Comparison of ENCODE assay signal across 19 mouse cellular contexts in genomic region chr10:40330262-40330661, GRCm38 (mm10). TPM values are rescaled to one million over a fixed set of nuclear protein-coding genes. Genes with fewer than 3 reads are reported as not detected.
DNase-seq lines count a peak whose midpoint lies in the region; ATAC-seq and TF ChIP-seq lines count a peak whose summit lies in the region.
"Had no signal": no experiment of that assay in that cellular context is flagged by ENCODE, and none has a peak within 500 bp of the region (broad histone marks: within the 10 kb centered on the region; RNA-seq: fewer than 3 reads in every experiment).

No protein-coding gene starts in this region.

- TF ChIP-seq RAD21 in MEL (IDR thresholded peaks at IDR 0.05; ENCODE audit: low read depth, low read length), result peak; percentile 26

- no peak for TF ChIP-seq EP300 in heart, adult 2 months (IDR thresholded peaks at IDR 0.05; ENCODE audit: insufficient read depth, low read depth, low read length)
- no peak for TF ChIP-seq EP300 in MEL (IDR thresholded peaks at IDR 0.05; ENCODE audit: low read depth in 1 of 2, low read length in 2 of 2)
- no peak for TF ChIP-seq EP300 in stomach, postnatal 0 days (optimal IDR thresholded peaks at IDR 0.05)

- H3K9me3 ChIP-seq in lung, embryonic 14.5 days (ENCODE audit: low read depth, low read length), result no peaks in the 10 kb centered on the region
- no peaks in the 10 kb centered on the region for H3K9me3 ChIP-seq in MEL (replicated peaks; ENCODE audit: insufficient read depth, low read length)
- no peaks in the 10 kb centered on the region for H3K9me3 ChIP-seq in stomach, postnatal 0 days (ENCODE audit: control insufficient read depth, low read length)
- H3K9me3 ChIP-seq: limb, embryonic 10.5 days; lung, embryonic 15.5 days had no signal

- H3K4me1 ChIP-seq in heart, adult 2 months (ENCODE audit: control insufficient read depth, insufficient read depth, low read length), result peaks cover 7% of the 10 kb centered on the region
- H3K4me1 ChIP-seq in lung, embryonic 14.5 days (ENCODE audit: insufficient read depth), result no peaks in the 10 kb centered on the region
- H3K4me1 ChIP-seq in MEL (ENCODE audit: control insufficient read depth in 1 of 2, insufficient read depth in 2 of 2, low read length in 2 of 2), result peaks cover 9 to 14% of the 10 kb centered on the region in 2 experiments
- H3K4me1 ChIP-seq in stomach, postnatal 0 days (replicated peaks; ENCODE audit: control insufficient read depth, insufficient read depth), result no peaks in the 10 kb centered on the region
- H3K4me1 ChIP-seq: limb, embryonic 10.5 days; lung, embryonic 15.5 days; midbrain, embryonic 10.5 days had no signal

- no peaks in the 10 kb centered on the region for H3K36me3 ChIP-seq in heart, adult 2 months (ENCODE audit: control insufficient read depth, insufficient read depth, low read length)
- no peaks in the 10 kb centered on the region for H3K36me3 ChIP-seq in lung, embryonic 14.5 days (ENCODE audit: insufficient read depth)
- H3K36me3 ChIP-seq in MEL (ENCODE audit: control insufficient read depth in 1 of 2, insufficient read depth in 2 of 2, low read length in 2 of 2), result peaks cover 0 to 11% of the 10 kb centered on the region in 2 experiments; a peak in 2 of 4 replicates
- no peaks in the 10 kb centered on the region for H3K36me3 ChIP-seq in stomach, postnatal 0 days (ENCODE audit: control insufficient read depth, insufficient read depth, low read length)
- H3K36me3 ChIP-seq: heart, embryonic 13.5 days; limb, embryonic 10.5 days; lung, embryonic 15.5 days; midbrain, embryonic 10.5 days had no signal

- no peak overlapping the region for H3K27ac ChIP-seq in heart, adult 2 months
- H3K27ac ChIP-seq in lung, embryonic 14.5 days (ENCODE audit: low read depth), result no peak overlapping the region
- H3K27ac ChIP-seq in MEL (ENCODE audit: control insufficient read depth, low read depth, low read length), result no peak overlapping the region
- no peak overlapping the region for H3K27ac ChIP-seq in stomach, postnatal 0 days (replicated peaks)
- H3K27ac ChIP-seq: heart, embryonic 13.5 days; limb, embryonic 10.5 days; lung, embryonic 15.5 days; midbrain, embryonic 10.5 days had no signal

- no peak for ATAC-seq in lung, embryonic 14.5 days (ENCODE audit: insufficient read depth)
- no peak for ATAC-seq in stomach, postnatal 0 days (ENCODE audit: low FRiP score, low TSS enrichment)
- ATAC-seq: forebrain, postnatal 0 days had no signal

- 82% methylated on average over 1 of the region's 1 CpGs for WGBS in heart, adult 2 months
- WGBS in lung, embryonic 14.5 days, result 84% methylated on average over 1 of the region's 1 CpGs
- WGBS in stomach, postnatal 0 days, result 84% methylated on average over 1 of the region's 1 CpGs

- TF ChIP-seq POLR2A in heart, adult 2 months (IDR thresholded peaks at IDR 0.05; ENCODE audit: insufficient read depth, low read depth, low read length), result no peak
- no peak for TF ChIP-seq POLR2A in MEL (IDR thresholded peaks at IDR 0.05; ENCODE audit: control insufficient read depth in 1 of 2, insufficient read depth in 1 of 2, low read depth in 1 of 2, low read length in 2 of 2, poor library complexity in 1 of 2)

- no peak for DNase-seq in heart, adult 2 months
- no peak for DNase-seq in heart, adult 9 months (ENCODE audit: low spot score in 2 of 2)
- no peak for DNase-seq in lung, embryonic 14.5 days
- DNase-seq in lung, postnatal 25 days (ENCODE audit: low spot score), result no peak
- DNase-seq in MEL (ENCODE audit: low read depth, low spot score), result peak; percentile 31
- DNase-seq in stomach, postnatal 0 days (ENCODE audit: low spot score), result no peak
- no peak for DNase-seq in frontal cortex, adult 2 months (ENCODE audit: extremely low spot score in 1 of 2, low spot score in 1 of 2)
- DNase-seq: adrenal gland, adult 8-10 months; cerebellum, adult 18-20 months; cerebellum, postnatal 14 days; forebrain, postnatal 0 days; heart, postnatal 14 days; kidney, adult 2 months; kidney, postnatal 10 days; thymus, postnatal 14 days had no signal

- no peak overlapping the region for H3K9ac ChIP-seq in heart, adult 2 months (ENCODE audit: low read depth, low read length)
- H3K9ac ChIP-seq in lung, embryonic 14.5 days, result no peak overlapping the region
- no peak overlapping the region for H3K9ac ChIP-seq in MEL (ENCODE audit: control insufficient read depth, low read depth, low read length, poor library complexity, severe bottlenecking)
- no peak overlapping the region for H3K9ac ChIP-seq in stomach, postnatal 0 days (ENCODE audit: low read length)
- H3K9ac ChIP-seq: forebrain, postnatal 0 days; heart, embryonic 13.5 days; lung, embryonic 15.5 days had no signal

- H3K27me3 ChIP-seq in heart, adult 2 months (ENCODE audit: control insufficient read depth, insufficient read depth, low read length), result no peaks in the 10 kb centered on the region
- no peaks in the 10 kb centered on the region for H3K27me3 ChIP-seq in lung, embryonic 14.5 days (ENCODE audit: insufficient read depth, low read length)
- H3K27me3 ChIP-seq in MEL (ENCODE audit: control insufficient read depth in 1 of 2, insufficient read depth in 2 of 2, low read length in 2 of 2), result no peaks in the 10 kb centered on the region
- H3K27me3 ChIP-seq in stomach, postnatal 0 days (ENCODE audit: control insufficient read depth, insufficient read depth, low read length), result no peaks in the 10 kb centered on the region
- H3K27me3 ChIP-seq: heart, embryonic 13.5 days; lung, embryonic 15.5 days had no signal

- intact Hi-C loops in heart, adult 2 months (cut with DNase I), result no loop called here

- TF ChIP-seq CTCF in heart, adult 2 months (IDR thresholded peaks at IDR 0.05), result peak; percentile 32
- 0 out of 2 replicates have a peak, but pooled peaks have one; percentile 2 for TF ChIP-seq CTCF in lung, embryonic 14.5 days (IDR thresholded peaks at IDR 0.05; ENCODE audit: low read depth)
- peak; percentile 31 to 38 (median 32); a peak in 4 of 6 replicates for TF ChIP-seq CTCF in MEL (IDR thresholded peaks at IDR 0.05 in 2 of 3, conservative IDR thresholded peaks at IDR 0.05 in 1 of 3; ENCODE audit: control insufficient read depth in 1 of 3, insufficient read depth in 1 of 3, low read depth in 2 of 3, low read length in 3 of 3, poor library complexity in 1 of 3, severe bottlenecking in 1 of 3)
- peak; percentile 42 for TF ChIP-seq CTCF in stomach, postnatal 0 days (IDR thresholded peaks at IDR 0.05; ENCODE audit: low read depth)

- H3K4me2 ChIP-seq in lung, embryonic 14.5 days, result no peak overlapping the region
- H3K4me2 ChIP-seq in stomach, postnatal 0 days (replicated peaks; ENCODE audit: low read depth), result no peak overlapping the region
- H3K4me2 ChIP-seq: heart, embryonic 13.5 days; lung, embryonic 15.5 days had no signal

- H3K4me3 ChIP-seq in heart, adult 2 months, result no peak overlapping the region
- no peak overlapping the region for H3K4me3 ChIP-seq in lung, embryonic 14.5 days (ENCODE audit: low read depth, low read length)
- no peak overlapping the region for H3K4me3 ChIP-seq in MEL (ENCODE audit: control insufficient read depth in 1 of 2, insufficient read depth in 1 of 2, low read depth in 2 of 2, low read length in 2 of 2)
- H3K4me3 ChIP-seq in stomach, postnatal 0 days (ENCODE audit: low read depth, low read length), result no peak overlapping the region
- H3K4me3 ChIP-seq: heart, embryonic 13.5 days; limb, embryonic 10.5 days; lung, embryonic 15.5 days; midbrain, embryonic 10.5 days had no signal

- no peaks in the 10 kb centered on the region for H3K79me2 ChIP-seq in heart, adult 2 months (replicated peaks; ENCODE audit: control insufficient read depth, insufficient read depth, low read length)
- no peaks in the 10 kb centered on the region for H3K79me2 ChIP-seq in MEL (ENCODE audit: control insufficient read depth, insufficient read depth, low read length, poor library complexity)

TF ChIP-seq in MEL, 35 proteins besides CTCF, POLR2A, EP300 and RAD21 (continues in another document):
- no peak for TF ChIP-seq ZC3H11A (IDR thresholded peaks at IDR 0.05; ENCODE audit: low read depth, low read length)
- TF ChIP-seq RCOR1 (IDR thresholded peaks at IDR 0.05; ENCODE audit: low read depth, low read length), result no peak
- TF ChIP-seq NRF1 (IDR thresholded peaks at IDR 0.05; ENCODE audit: insufficient read depth, low read depth, low read length, poor library complexity, severe bottlenecking), result no peak
- TF ChIP-seq SIN3A (IDR thresholded peaks at IDR 0.05; ENCODE audit: low read length), result no peak
- TF ChIP-seq MAZ (IDR thresholded peaks at IDR 0.05; ENCODE audit: low read depth, low read length), result no peak
- TF ChIP-seq GABPA (IDR thresholded peaks at IDR 0.05; ENCODE audit: low read depth, low read length), result no peak
- TF ChIP-seq MAFK (IDR thresholded peaks at IDR 0.05; ENCODE audit: borderline replicate concordance, low read depth, low read length), result no peak
- TF ChIP-seq ZNF384 (IDR thresholded peaks at IDR 0.05; ENCODE audit: low read depth, low read length), result no peak
- no peak for TF ChIP-seq MYC (IDR thresholded peaks at IDR 0.05; ENCODE audit: low read depth, low read length)
- no peak for TF ChIP-seq POLR2AphosphoS5 (IDR thresholded peaks at IDR 0.05; ENCODE audit: borderline replicate concordance, low read depth, low read length)
- no peak for TF ChIP-seq CHD1 (IDR thresholded peaks at IDR 0.05; ENCODE audit: low read depth, low read length)
- TF ChIP-seq GATA1 (IDR thresholded peaks at IDR 0.05; ENCODE audit: low read depth, low read length), result no peak
- no peak for TF ChIP-seq NELFE (IDR thresholded peaks at IDR 0.05; ENCODE audit: low read depth, low read length)

RNA-seq across cellular contexts. Expression of gene Cdk19, which starts 9.1 kb away (rescaled TPM):
- total RNA-seq in heart, adult 2 months (2021), result 10 to 100 TPM; 11.5 to 15.2 TPM
- polyA plus RNA-seq in heart, adult 2 months (2012; rRNA removed), result 5.2 and 8.6 TPM in 2 replicates
- 10.6 and 11.6 TPM in 2 replicates for polyA plus RNA-seq in lung, embryonic 14.5 days (2014; fragmentation: Nextera tagmentation; extraction: Ambion mirVana)
- 2.8 and 4.8 TPM in 2 replicates for total RNA-seq in MEL (2012; rRNA removed)
- 1 to 10 TPM in 1 of 2 experiments, not detected in 1; 8.2 TPM for polyA plus RNA-seq in MEL (2012; ENCODE audit: insufficient read depth in 1 of 2, insufficient read length in 2 of 2, low read depth in 1 of 2, low replicate concordance in 2 of 2, missing spikeins in 1 of 2)
- polyA plus RNA-seq in stomach, postnatal 0 days (2015; fragmentation: Nextera tagmentation; extraction: Ambion mirVana), result 4.2 and 4.4 TPM in 2 replicates
- 30.9 and 33.5 TPM in 2 replicates for polyA plus RNA-seq in frontal cortex, adult 2 months (2012; rRNA removed)

RNA-seq across cellular contexts. Expression of gene Amd1, which starts 28.3 kb away (rescaled TPM):
- 100 to 1,000 TPM in 1 of 2 experiments, 10 to 100 TPM in 1; 98.5 to 114 TPM for total RNA-seq in heart, adult 2 months (2021)
- polyA plus RNA-seq in heart, adult 2 months (2012; rRNA removed), result 26.1 and 83.2 TPM in 2 replicates
- polyA plus RNA-seq in lung, embryonic 14.5 days (2014; fragmentation: Nextera tagmentation; extraction: Ambion mirVana), result 78.7 and 82.0 TPM in 2 replicates
- total RNA-seq in MEL (2012; rRNA removed), result 84.7 and 102 TPM in 2 replicates
- polyA plus RNA-seq in MEL (2012; ENCODE audit: insufficient read depth in 1 of 2, insufficient read length in 2 of 2, low read depth in 1 of 2, low replicate concordance in 2 of 2, missing spikeins in 1 of 2), result 10 to 100 TPM in 1 of 2 experiments, not detected in 1; 81.2 TPM
- 46.9 and 48.0 TPM in 2 replicates for polyA plus RNA-seq in stomach, postnatal 0 days (2015; fragmentation: Nextera tagmentation; extraction: Ambion mirVana)
- polyA plus RNA-seq in frontal cortex, adult 2 months (2012; rRNA removed), result 89.3 and 96.4 TPM in 2 replicates
